Mouse (Mus musculus) c-Kit-positive CD71-negative TER-119-negative erythroid progenitor cells, embryonic 14.5 days (primary cell): ENCODE data around the gene Fgl2.

ENCODE experiments used
- DNase-seq: peaks from one replicate; pipeline ENCODE4 v3.0.0-alpha.2; 2013; ENCODE audit warnings: low read depth

The Fgl2 gene

DNA sequence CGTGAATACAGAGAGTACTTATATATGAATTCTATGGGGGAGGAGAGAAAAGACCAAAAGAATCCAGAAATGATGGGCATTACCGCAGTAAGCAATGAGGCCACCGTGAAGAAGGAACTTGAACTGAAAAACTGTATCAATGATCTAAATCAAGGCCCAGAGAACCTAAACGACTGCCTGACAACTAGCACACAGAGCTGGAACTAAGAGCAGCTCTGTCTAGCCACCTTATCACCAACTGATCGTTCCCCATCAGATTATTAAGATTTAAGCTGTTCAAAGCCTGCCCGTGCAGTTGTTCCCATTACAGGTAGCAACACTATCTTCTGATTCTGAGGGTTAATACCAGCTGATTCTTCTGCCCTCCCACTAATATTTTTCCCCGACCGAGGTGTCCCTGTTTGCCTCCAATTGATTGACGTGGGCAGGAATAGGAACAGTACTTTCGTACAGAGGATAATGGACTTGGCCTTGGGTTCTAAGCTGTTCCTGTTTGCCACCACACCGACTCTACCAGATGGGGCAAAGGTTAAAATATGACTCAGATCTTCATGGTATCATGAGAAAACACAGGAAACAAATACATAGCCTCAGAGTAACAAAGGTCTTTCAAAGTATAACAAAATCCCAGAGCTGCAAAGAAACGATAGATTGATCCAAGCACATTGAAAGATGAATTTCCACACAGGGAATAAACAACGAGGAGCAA, 12.0 kb downstream of the Fgl2 start:
- DNase-seq, result no peak

- DNase-seq, result no peak
Observed at GRCm38 (mm10) chr5:21384976-21385375, 12.5 kb downstream of the Fgl2 start.

DNA sequence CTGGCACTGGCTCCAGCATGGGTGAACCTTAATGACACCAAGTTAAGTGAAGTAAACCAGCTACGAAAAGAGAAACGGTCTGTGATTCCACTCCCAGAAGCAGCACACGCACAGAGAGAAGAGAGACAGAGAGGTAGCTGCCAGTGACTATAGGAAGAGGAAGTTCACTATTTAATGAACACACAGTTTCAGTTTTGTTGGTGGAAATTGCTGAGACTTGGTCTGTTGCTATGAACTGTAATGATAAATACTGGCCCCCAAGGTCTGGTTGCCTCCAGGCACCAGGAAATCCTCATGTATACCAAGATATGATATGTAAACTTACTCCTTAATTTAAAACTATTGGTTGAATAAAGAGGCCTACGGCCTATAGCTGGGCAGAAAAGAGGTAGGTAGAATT, 14.0 kb downstream of the Fgl2 start:
- no peak for DNase-seq

GRCm38 (mm10) chr5:21387340-21387739, 14.9 kb downstream of the Fgl2 start:
- DNase-seq, result no peak

- no peak for DNase-seq
Observed at GRCm38 (mm10) chr5:21388855-21389254, 16.4 kb downstream of the Fgl2 start.

DNA sequence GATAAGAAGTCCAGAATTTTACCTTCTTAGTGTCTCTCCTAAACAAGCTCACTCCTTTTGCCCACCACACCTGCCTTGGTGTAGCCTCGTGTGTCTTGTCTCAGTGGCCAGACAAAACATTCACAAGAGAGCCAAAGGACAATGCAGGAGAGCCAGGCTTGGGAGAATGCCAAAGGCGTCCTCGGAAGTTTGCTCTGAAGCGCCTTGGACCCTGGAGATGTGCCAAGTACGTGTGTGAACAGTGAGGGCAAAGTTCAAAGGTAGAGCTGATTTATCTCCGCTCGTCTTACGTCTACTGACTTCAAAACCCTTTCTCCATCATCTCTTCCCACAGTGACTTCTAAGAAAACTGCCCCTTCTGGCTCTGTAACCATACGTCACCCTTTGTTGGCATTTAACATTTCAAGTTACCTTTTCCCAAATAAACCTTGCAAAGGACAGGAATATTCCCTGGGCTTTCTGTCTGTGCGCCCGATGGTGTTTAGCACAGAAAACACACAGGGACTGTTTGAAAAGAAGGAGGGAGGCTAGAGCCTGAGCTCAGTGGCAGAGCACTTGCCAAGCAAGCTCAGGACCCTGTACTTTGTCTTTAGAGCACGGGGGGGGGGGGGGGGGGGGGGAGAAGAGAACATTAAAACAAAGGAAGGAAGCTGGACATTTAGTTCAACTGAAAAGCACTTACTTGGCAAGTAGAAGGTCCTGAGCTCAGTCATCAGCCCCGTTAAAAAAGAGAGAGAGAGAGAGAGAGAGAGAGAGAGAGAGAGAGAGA, 19.4 kb downstream of the Fgl2 start:
- DNase-seq, result no peak

DNA sequence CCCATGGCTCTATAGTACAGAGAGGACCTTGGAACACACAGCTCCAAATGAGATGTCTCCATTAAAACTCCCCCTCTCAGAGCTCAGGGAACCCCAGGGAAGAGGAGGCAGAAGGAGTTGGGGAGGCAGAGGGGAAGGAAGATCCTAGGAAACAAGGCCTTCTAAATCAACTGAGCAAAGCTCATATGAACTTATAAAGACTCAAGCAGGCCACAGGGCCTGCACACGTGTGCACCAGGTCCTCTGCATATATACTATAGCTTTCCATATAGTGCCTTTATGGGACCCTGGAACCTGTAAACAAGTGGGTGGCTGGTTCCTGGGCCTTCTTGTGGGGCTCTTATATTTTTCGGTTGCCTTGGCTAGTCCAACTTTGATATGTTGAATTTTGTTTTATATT, 22.1 kb downstream of the Fgl2 start:
- no peak for DNase-seq

DNA sequence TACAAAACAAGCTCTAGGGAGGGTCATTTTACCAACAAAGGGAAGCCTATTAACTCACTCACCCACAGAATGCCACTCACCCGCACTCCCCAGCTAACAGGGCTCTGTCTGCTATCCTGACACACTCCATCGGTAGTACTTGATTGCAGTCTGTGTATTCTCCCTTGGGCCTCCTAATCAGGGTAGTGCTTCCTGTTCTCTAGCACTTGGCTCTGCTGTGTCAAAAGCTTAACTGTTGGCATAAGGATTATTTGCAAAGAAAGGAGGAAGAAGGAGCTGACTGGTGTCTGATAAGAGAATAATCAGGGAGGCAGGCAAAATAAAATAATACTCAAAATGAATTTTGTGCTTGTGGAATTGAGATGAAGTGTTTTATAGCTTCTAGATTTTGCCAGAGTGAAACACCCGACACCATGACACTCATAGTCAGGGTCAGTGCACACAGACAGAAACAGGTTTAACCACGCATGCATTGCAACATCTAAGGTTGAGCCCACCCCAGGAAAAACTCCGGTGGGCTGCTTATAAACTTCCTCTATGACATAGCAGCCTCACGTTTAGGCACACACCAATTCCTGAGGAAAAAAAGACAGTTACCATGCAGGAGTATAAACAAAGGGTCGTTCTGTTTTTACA, 22.9 kb downstream of the Fgl2 start:
- DNase-seq, result no peak

GRCm38 (mm10) chr5:21411261-21411666, 38.8 kb downstream of the Fgl2 start:
- DNase-seq, result peak; percentile 73

- no peak for DNase-seq
Observed at GRCm38 (mm10) chr5:21412056-21412455, 39.6 kb downstream of the Fgl2 start.

DNA sequence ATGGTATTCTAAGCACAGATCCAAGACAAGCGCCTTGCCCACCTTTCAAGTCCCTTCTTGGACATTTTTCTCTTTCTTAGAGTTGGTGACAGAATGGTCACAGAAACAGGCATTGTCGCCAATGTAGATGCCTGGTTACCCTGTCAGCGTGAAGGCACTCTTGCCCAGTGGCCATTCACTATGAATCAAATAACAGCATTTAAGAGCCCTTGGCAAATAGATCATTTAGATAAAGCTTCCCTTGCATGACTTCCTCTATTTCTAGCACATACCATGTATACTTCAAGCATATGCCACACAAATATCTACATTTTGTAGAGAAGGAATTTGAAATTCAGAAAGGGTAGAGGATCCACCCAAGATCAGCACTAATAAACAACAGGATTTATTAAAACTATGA, 40.9 kb downstream of the Fgl2 start:
- no peak for DNase-seq

DNA sequence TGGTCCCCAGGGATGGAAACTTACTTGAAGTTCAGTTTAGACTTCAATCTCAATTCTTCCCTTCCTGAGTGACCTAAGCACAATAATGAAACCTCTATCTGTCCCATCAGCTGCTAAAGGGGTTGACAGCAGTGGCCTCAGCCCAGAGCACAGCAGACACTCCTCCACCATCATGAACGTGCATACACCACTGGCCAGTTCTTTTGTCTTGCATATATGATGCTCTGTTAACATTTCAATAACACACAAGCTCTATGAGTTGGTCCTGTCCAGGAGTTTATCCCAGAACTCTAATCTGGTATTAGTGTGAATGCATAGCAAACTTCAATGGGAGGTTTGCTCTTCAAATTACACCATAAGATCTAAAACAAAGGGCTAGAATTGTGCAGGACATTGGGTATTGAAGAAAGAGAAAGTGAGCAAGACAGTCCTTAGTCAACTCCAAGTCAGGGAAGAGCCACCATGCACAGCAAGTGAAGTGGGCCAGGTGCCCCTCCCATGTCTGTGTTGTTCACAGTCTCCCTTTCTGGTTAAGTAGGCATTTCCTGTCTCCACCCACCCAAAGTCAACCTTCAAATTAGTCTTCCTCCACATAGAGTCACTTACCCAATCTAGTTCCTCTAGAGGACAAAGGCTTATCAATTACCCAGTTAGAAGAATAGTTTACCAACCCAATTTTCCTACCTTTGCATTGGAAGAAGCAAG, 41.8 kb downstream of the Fgl2 start:
- DNase-seq, result no peak

- no peak for DNase-seq
Observed at GRCm38 (mm10) chr5:21418613-21419012, 46.2 kb downstream of the Fgl2 start.

- no peak for DNase-seq
Observed at GRCm38 (mm10) chr5:21420609-21421008, 48.2 kb downstream of the Fgl2 start.

GRCm38 (mm10) chr5:21424614-21425602, 52.5 kb downstream of the Fgl2 start, which contains the start of the genes Ccdc146 and Fam185a:
Gene Ccdc146 (minus strand): TSS chr5:21424677.
Gene Fam185a (plus strand): TSS chr5:21424958.
- peak; percentile 90 for DNase-seq

DNA sequence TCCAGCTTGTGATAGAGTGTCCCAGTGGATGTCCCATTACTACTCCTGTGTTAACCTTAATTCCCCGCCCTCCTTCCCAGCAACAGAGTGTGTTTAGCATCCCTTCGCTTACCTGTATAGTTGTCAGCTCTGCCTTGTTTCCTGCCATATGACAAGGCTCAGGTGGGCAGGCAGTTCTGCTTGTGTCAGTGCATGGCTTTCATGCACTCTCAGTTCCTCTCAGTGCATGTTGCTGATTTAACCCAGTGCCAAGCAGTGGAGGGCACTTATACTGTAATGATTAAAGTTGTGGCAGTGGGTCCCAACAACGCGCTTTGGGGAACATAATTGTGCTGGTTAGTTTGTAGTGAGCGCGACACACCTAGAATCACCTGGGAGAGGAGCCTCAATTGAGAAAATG, 54.2 kb downstream of the Fgl2 start:
- no peak for DNase-seq
